Mouse (Mus musculus) urinary bladder, postnatal 14 days (tissue): Measurements from ENCODE around the gene Gpr176.

ENCODE experiments used
- DNase-seq: peaks from one replicate; pipeline ENCODE4 v3.0.0; 2021; ENCODE audit warnings: low spot score

The Gpr176 gene

GRCm38 (mm10) chr2:118235614-118236013 is 137.6 kb downstream of the Gpr176 start:
- no peak for DNase-seq

- DNase-seq: no peak
These were observed 142.7 kb downstream of the Gpr176 start for GRCm38 (mm10) chr2:118230544-118230943.

GRCm38 (mm10) chr2:118228486-118229079 is 144.6 kb downstream of the Gpr176 start:
- DNase-seq: no peak
